Mouse (Mus musculus): Measurements from ENCODE around the gene Tmem135.

DNA sequence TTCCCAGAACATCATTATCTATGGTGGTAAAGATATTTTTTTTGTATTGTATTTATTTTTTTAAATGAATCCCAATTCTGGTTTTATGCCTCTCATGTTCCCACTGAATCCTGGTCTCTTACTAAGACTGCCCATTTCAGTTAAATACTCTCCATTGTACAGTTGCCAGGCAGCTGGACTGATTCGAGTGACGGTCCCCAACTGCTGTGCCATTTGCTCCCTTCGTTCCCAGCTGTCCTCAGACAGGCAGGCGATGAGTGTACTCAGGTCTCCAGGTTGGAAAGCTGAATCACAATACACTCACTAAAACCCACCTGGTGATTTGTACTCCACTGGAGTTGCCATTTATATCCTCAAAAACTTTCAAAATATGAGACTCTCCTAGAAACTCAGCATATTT lies 38.2 kb upstream of the Tmem135 start:
- TF ChIP-seq CTCF (IDR thresholded peaks at IDR 0.05; ENCODE audit: low read depth, low read length) (no peak), TAL1 (conservative IDR thresholded peaks at IDR 0.05; ENCODE audit: low read depth, low read length) (no peak)

Measured in G1E (cell line).